ENCODE assay signal across 8 mouse cellular contexts in the genomic region with DNA sequence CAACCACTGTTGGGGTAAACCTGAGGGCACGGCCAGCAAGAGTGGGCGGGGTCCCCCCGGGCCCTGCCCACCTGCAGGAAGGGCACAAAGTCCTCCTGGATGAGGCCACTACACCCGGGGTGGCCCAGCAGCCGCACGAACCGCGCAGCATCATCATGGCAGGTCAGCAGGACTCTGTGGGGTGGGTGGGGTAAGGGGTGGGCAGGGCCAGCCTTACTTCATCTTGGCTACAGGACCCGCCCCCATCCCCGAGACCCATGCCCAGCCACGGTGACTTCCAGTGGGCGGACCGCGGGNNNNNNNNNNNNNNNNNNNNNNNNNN. TPM values are rescaled to one million over a fixed set of nuclear protein-coding genes. Genes with fewer than 3 reads are reported as not detected.
DNase-seq lines count a peak whose midpoint lies in the region; ATAC-seq and TF ChIP-seq lines count a peak whose summit lies in the region.
"Had no signal": no experiment of that assay in that cellular context is flagged by ENCODE, and none has a peak within 500 bp of the region (broad histone marks: within the 10 kb centered on the region; RNA-seq: fewer than 3 reads in every experiment).

No protein-coding gene starts in this region.

- no peak for DNase-seq in heart, postnatal 0 days (ENCODE audit: low spot score)
- no peak for DNase-seq in heart, adult 18-20 months
- DNase-seq in ES-E14 (ENCODE audit: low read depth, low spot score) (no peak), adipocyte (ENCODE audit: low spot score) (no peak)
- DNase-seq in liver, embryonic 13.5 days = peak; percentile 11
- no peak for DNase-seq in spleen, postnatal 10 days (ENCODE audit: low spot score in 2 of 2)

- in situ Hi-C loops in ES-E14 (cut with MboI; ENCODE audit: low sequenced_read_pairs in 2 of 2, unreplicated experiment in 2 of 2) = no loop called here

- no peaks in the 10 kb centered on the region for H3K27me3 ChIP-seq in heart, postnatal 0 days (ENCODE audit: control insufficient read depth, insufficient read depth, low read length)
- no peaks in the 10 kb centered on the region for H3K27me3 ChIP-seq in embryonic facial prominence, embryonic 13.5 days
- no peaks in the 10 kb centered on the region for H3K27me3 ChIP-seq in liver, embryonic 13.5 days

- peak overlapping the region; percentile 17; the same call in 1 of the 2 replicates for H3K4me2 ChIP-seq in heart, postnatal 0 days (ENCODE audit: low read depth, low read length)
- H3K4me2 ChIP-seq in embryonic facial prominence, embryonic 13.5 days = no peak overlapping the region
- H3K4me2 ChIP-seq in liver, embryonic 13.5 days = peak overlapping the region; percentile 28

- peaks cover 36% of the 10 kb centered on the region for H3K36me3 ChIP-seq in heart, postnatal 0 days (replicated peaks; ENCODE audit: control insufficient read depth, insufficient read depth, low read length)
- peaks cover 36% of the 10 kb centered on the region for H3K36me3 ChIP-seq in ES-E14 (ENCODE audit: control insufficient read depth, insufficient read depth, low read length, poor library complexity, severe bottlenecking)
- peaks cover 38% of the 10 kb centered on the region for H3K36me3 ChIP-seq in embryonic facial prominence, embryonic 13.5 days
- peaks cover 38% of the 10 kb centered on the region for H3K36me3 ChIP-seq in liver, embryonic 13.5 days

- TF ChIP-seq CTCF in heart, postnatal 0 days (IDR thresholded peaks at IDR 0.05; ENCODE audit: low read depth) = no peak

- H3K27ac ChIP-seq in heart, postnatal 0 days (ENCODE audit: low read depth) = peak overlapping the region; percentile 35; the same call in 1 of the 2 replicates
- peak overlapping the region; percentile 98 for H3K27ac ChIP-seq in ES-E14 (ENCODE audit: insufficient read depth, low read depth, low read length, poor library complexity, severe bottlenecking)
- no peak overlapping the region for H3K27ac ChIP-seq in embryonic facial prominence, embryonic 13.5 days
- H3K27ac ChIP-seq in liver, embryonic 13.5 days = no peak overlapping the region

- no peaks in the 10 kb centered on the region for H3K4me1 ChIP-seq in heart, postnatal 0 days (ENCODE audit: control insufficient read depth, insufficient read depth)
- peaks cover 0 to 6% of the 10 kb centered on the region in 2 experiments; a peak in 1 of 4 replicates for H3K4me1 ChIP-seq in ES-E14 (ENCODE audit: control insufficient read depth in 2 of 2, insufficient read depth in 2 of 2, low read length in 2 of 2, poor library complexity in 1 of 2)
- no peaks in the 10 kb centered on the region for H3K4me1 ChIP-seq in embryonic facial prominence, embryonic 13.5 days
- 0 out of 2 replicates have a peak, but pooled peaks cover 4% of the 10 kb centered on the region for H3K4me1 ChIP-seq in liver, embryonic 13.5 days (replicated peaks)

- H3K9ac ChIP-seq in heart, postnatal 0 days (replicated peaks; ENCODE audit: low read depth, low read length) = no peak overlapping the region
- no peak overlapping the region for H3K9ac ChIP-seq in ES-E14 (ENCODE audit: insufficient read depth, low read depth, low read length, poor library complexity, severe bottlenecking)
- H3K9ac ChIP-seq in embryonic facial prominence, embryonic 13.5 days = no peak overlapping the region
- H3K9ac ChIP-seq in liver, embryonic 13.5 days = no peak overlapping the region

- H3K9me3 ChIP-seq in heart, postnatal 0 days (replicated peaks; ENCODE audit: control insufficient read depth, low read length) = peaks cover 24% of the 10 kb centered on the region
- peaks cover 2% of the 10 kb centered on the region; the same call in 1 of the 2 replicates for H3K9me3 ChIP-seq in ES-E14 (ENCODE audit: control insufficient read depth, insufficient read depth, low read depth, low read length)
- peaks cover 32% of the 10 kb centered on the region for H3K9me3 ChIP-seq in embryonic facial prominence, embryonic 13.5 days
- H3K9me3 ChIP-seq in liver, embryonic 13.5 days (replicated peaks) = peaks cover 35% of the 10 kb centered on the region

- TF ChIP-seq EP300 in heart, postnatal 0 days (IDR thresholded peaks at IDR 0.05; ENCODE audit: low read depth) = no peak

- 66% methylated on average over 14 of the region's 14 CpGs for WGBS in heart, postnatal 0 days
- 75% methylated on average over 14 of the region's 14 CpGs for WGBS in embryonic facial prominence, embryonic 13.5 days
- WGBS in liver, embryonic 13.5 days (ENCODE audit: insufficient replicate concordance) = 55% methylated on average over 14 of the region's 14 CpGs

- H3K4me3 ChIP-seq in heart, postnatal 0 days (ENCODE audit: low read depth, low read length) = no peak overlapping the region
- peak overlapping the region; percentile 34 to 60; a peak in 3 of 4 replicates for H3K4me3 ChIP-seq in ES-E14 (ENCODE audit: insufficient read depth in 1 of 2, low read depth in 1 of 2, low read length in 2 of 2, poor library complexity in 1 of 2, severe bottlenecking in 1 of 2)
- no peak overlapping the region for H3K4me3 ChIP-seq in embryonic facial prominence, embryonic 13.5 days
- H3K4me3 ChIP-seq in liver, embryonic 13.5 days (replicated peaks) = no peak overlapping the region; the same call in 1 of the 2 replicates

- ATAC-seq in heart, postnatal 0 days (ENCODE audit: insufficient read depth, low read depth) = peak; percentile 57
- ATAC-seq in embryonic facial prominence, embryonic 13.5 days (ENCODE audit: insufficient number of reproducible peaks, insufficient read depth, low FRiP score, low TSS enrichment, low read depth) = peak; percentile 62; the same call in 1 of the 2 replicates
- no peak for ATAC-seq in liver, embryonic 13.5 days (ENCODE audit: low read depth)

TF ChIP-seq in ES-E14, 5 proteins besides CTCF, POLR2A, EP300 and RAD21:
- no peak for TF ChIP-seq CHD2 (IDR thresholded peaks at IDR 0.05; ENCODE audit: low read depth, low read length)
- no peak for TF ChIP-seq ZC3H11A (IDR thresholded peaks at IDR 0.05; ENCODE audit: borderline replicate concordance, low read depth, low read length)
- no peak for TF ChIP-seq HCFC1 (IDR thresholded peaks at IDR 0.05; ENCODE audit: borderline replicate concordance, insufficient read depth, low read length)
- TF ChIP-seq MAFK (IDR thresholded peaks at IDR 0.05; ENCODE audit: insufficient read depth, low read depth, low read length) = no peak

RNA-seq across cellular contexts. Expression of gene Ppp2r3d, which starts 36.0 kb away (rescaled TPM):
- 78.4 and 252 TPM in 2 replicates for total RNA-seq in heart, postnatal 0 days (2014; rRNA removed; ENCODE audit: low replicate concordance)
- 128 and 133 TPM in 2 replicates for polyA plus RNA-seq in heart, postnatal 0 days (2015; fragmentation: Nextera tagmentation; extraction: Ambion mirVana)
- 10 to 100 TPM; 93.9 to 96.1 TPM for total RNA-seq in heart, adult 18-20 months (2021)
- total RNA-seq in ES-E14 (2012; rRNA removed) = 35.2 and 50.6 TPM in 2 replicates
- polyA plus RNA-seq in embryonic facial prominence, embryonic 13.5 days (2015; fragmentation: Nextera tagmentation; extraction: Ambion mirVana) = 113 and 120 TPM in 2 replicates
- polyA plus RNA-seq in liver, embryonic 13.5 days (2015; fragmentation: Nextera tagmentation; extraction: Ambion mirVana) = 33.3 TPM in 2 replicates

RNA-seq across cellular contexts. Expression of gene Gm21836, which starts 52.9 kb away (rescaled TPM):
- total RNA-seq in heart, postnatal 0 days (2014; rRNA removed; ENCODE audit: low replicate concordance) = not detected in 2 replicates
- polyA plus RNA-seq in heart, postnatal 0 days (2015; fragmentation: Nextera tagmentation; extraction: Ambion mirVana) = not detected in 2 replicates
- total RNA-seq in heart, adult 18-20 months (2021) = not detected
- total RNA-seq in ES-E14 (2012; rRNA removed) = not detected in 2 replicates
- polyA plus RNA-seq in embryonic facial prominence, embryonic 13.5 days (2015; fragmentation: Nextera tagmentation; extraction: Ambion mirVana) = not detected in 2 replicates
- not detected in 2 replicates for polyA plus RNA-seq in liver, embryonic 13.5 days (2015; fragmentation: Nextera tagmentation; extraction: Ambion mirVana)
- total RNA-seq: hematopoietic stem cell, adult 5-6 weeks had no signal

Comparison
In these comparisons a context has a peak if more than half of its experiments do, and no peak if none do; other contexts are left out.
1. H3K27ac ChIP-seq: peak in heart, postnatal 0 days (single experiment) and ES-E14 (single experiment); none in embryonic facial prominence, embryonic 13.5 days (single experiment) and liver, embryonic 13.5 days (single experiment).
2. H3K4me3 ChIP-seq: peak in ES-E14 (2 of 2); none in heart, postnatal 0 days (single experiment), embryonic facial prominence, embryonic 13.5 days (single experiment) and liver, embryonic 13.5 days (single experiment).